Mouse (Mus musculus) midbrain, postnatal 0 days (tissue): ENCODE data around the gene Hes1. TPM values are rescaled to one million over a fixed set of nuclear protein-coding genes. Genes with fewer than 3 reads are reported as not detected.
"Not testable (repeated sequence)": the region's sequence is repeated elsewhere in the genome, so short reads cannot be mapped to it uniquely, and the experiment has no call there.

Experiments used
- ATAC-seq: fragments of 200-750 bp; cut with Nextera tagmentation; 2 replicates; pipeline ENCODE4 v1.8.0; 2017; ENCODE audit warnings: moderate number of reproducible peaks, mild to moderate bottlenecking, moderate TSS enrichment, moderate library complexity; ENCODE audit not compliant: low FRiP score
- DNase-seq: peaks from one replicate; pipeline ENCODE4 v3.0.0-alpha.2; 2015; ENCODE audit warnings: low spot score
- H3K27ac ChIP-seq: fragments of 300-500 bp; sonication (generic); 2 replicates; pipeline ENCODE4 v1.5.1; 2014; ENCODE audit warnings: low read depth, mild to moderate bottlenecking, low read length, mixed read lengths
- H3K27me3 ChIP-seq: fragments of 300-500 bp; sonication (generic); 2 replicates; pipeline ENCODE4 v1.6.1; 2014; ENCODE audit warnings: low read length, control low read depth, mixed read lengths; ENCODE audit not compliant: insufficient read depth
- H3K36me3 ChIP-seq: fragments of 300-500 bp; sonication (generic); 2 replicates; pipeline ENCODE4 v1.6.1; 2014; ENCODE audit warnings: low read length, control low read depth, mixed read lengths; ENCODE audit not compliant: insufficient read depth
- H3K4me1 ChIP-seq: fragments of 300-500 bp; sonication (generic); 2 replicates; pipeline ENCODE4 v1.6.1; 2014; ENCODE audit warnings: mild to moderate bottlenecking, control low read depth, antibody characterized with exemption, low read length, mixed read lengths; ENCODE audit not compliant: insufficient read depth
- H3K4me2 ChIP-seq: fragments of 300-500 bp; sonication (generic); 2 replicates; pipeline ENCODE4 v1.6.1; 2014; ENCODE audit warnings: low read depth, mild to moderate bottlenecking, low read length, mixed read lengths; ENCODE audit not compliant: poor library complexity, severe bottlenecking
- H3K4me3 ChIP-seq: fragments of 300-500 bp; sonication (generic); 2 replicates; pipeline ENCODE4 v1.5.1; 2014; ENCODE audit warnings: low read depth, mild to moderate bottlenecking, low read length, moderate library complexity
- H3K9ac ChIP-seq: fragments of 300-500 bp; sonication (generic); replicated peaks from 2 replicates; pipeline ENCODE4 v1.6.1; 2014; ENCODE audit warnings: mild to moderate bottlenecking, low read length, moderate library complexity, mixed read lengths; ENCODE audit not compliant: poor library complexity, severe bottlenecking
- H3K9me3 ChIP-seq: fragments of 300-500 bp; sonication (generic); 2 replicates; pipeline ENCODE4 v1.6.1; 2016; ENCODE audit warnings: low read length, control low read depth
- CTCF ChIP-seq: IDR thresholded peaks from 2 replicates; pipeline ENCODE4 v1.5.1; 2016; ENCODE audit warnings: antibody characterized with exemption, mild to moderate bottlenecking
- WGBS: fragments of 180-500 bp; shearing (Covaris S2); extraction: QIAGEN DNeasy Blood & Tissue Kit; methylation state at CpG from one replicate; pipeline ENCODE4 v1.1.7; 2014; 5-methylcytosine and 5-hydroxymethylcytosine counted together
- polyA plus RNA-seq: library from polyadenylated mRNA; unstranded; fragments of >200 nt; fragmentation: Nextera tagmentation; extraction: Ambion mirVana; gene quantifications from 2 replicates; pipeline ENCODE4 v1.2.1, GENCODE M21; 2015
- total RNA-seq: library from RNA; depleted of rRNA; stranded (reverse); fragments of >200 nt; gene quantifications from 2 replicates; pipeline ENCODE4 v1.2.3, GENCODE M21; 2014

Gene Hes1
- total and polyA plus RNA-seq, 2 experiments from 2014 or later = 10.2 to 13.0 TPM

GRCm38 (mm10) chr16:30102982-30103381, 38.8 kb downstream of the Hes1 start:
- H3K4me1 ChIP-seq = no peaks in the 10 kb centered on the region
- H3K27me3 ChIP-seq = no peaks in the 10 kb centered on the region
- H3K36me3 ChIP-seq = no peaks in the 10 kb centered on the region
- TF ChIP-seq CTCF = no peak
- no peak for ATAC-seq
- H3K9me3 ChIP-seq = no peaks in the 10 kb centered on the region
- 17% methylated on average over 3 of the region's 3 CpGs for WGBS
- H3K27ac ChIP-seq = no peak overlapping the region
- H3K4me2 ChIP-seq = no peak overlapping the region
- no peak overlapping the region for H3K9ac ChIP-seq
- H3K4me3 ChIP-seq = no peak overlapping the region
- no peak for DNase-seq

GRCm38 (mm10) chr16:30103495-30103894, 39.3 kb downstream of the Hes1 start:
- no peak overlapping the region for H3K9ac ChIP-seq
- no peaks in the 10 kb centered on the region for H3K4me1 ChIP-seq
- no peaks in the 10 kb centered on the region for H3K36me3 ChIP-seq
- no peak for TF ChIP-seq CTCF
- H3K9me3 ChIP-seq = no peaks in the 10 kb centered on the region
- no peaks in the 10 kb centered on the region for H3K27me3 ChIP-seq
- ATAC-seq = no peak
- H3K27ac ChIP-seq = no peak overlapping the region
- no peak overlapping the region for H3K4me3 ChIP-seq
- WGBS = 41% methylated on average over 6 of the region's 6 CpGs
- DNase-seq = no peak
- H3K4me2 ChIP-seq = no peak overlapping the region

GRCm38 (mm10) chr16:30104363-30104762, 40.2 kb downstream of the Hes1 start:
- no peaks in the 10 kb centered on the region for H3K9me3 ChIP-seq
- no peaks in the 10 kb centered on the region for H3K36me3 ChIP-seq
- H3K4me2 ChIP-seq = no peak overlapping the region
- ATAC-seq (no peak), DNase-seq (no peak)
- 90% methylated on average over 3 of the region's 3 CpGs for WGBS
- no peak for TF ChIP-seq CTCF
- H3K27ac ChIP-seq = no peak overlapping the region
- no peak overlapping the region for H3K9ac ChIP-seq
- H3K4me1 ChIP-seq = no peaks in the 10 kb centered on the region
- H3K4me3 ChIP-seq = no peak overlapping the region
- no peaks in the 10 kb centered on the region for H3K27me3 ChIP-seq

GRCm38 (mm10) chr16:30105476-30105875, 41.3 kb downstream of the Hes1 start:
- no peak for TF ChIP-seq CTCF
- 92% methylated on average over 7 of the region's 7 CpGs for WGBS
- ATAC-seq = no peak
- H3K4me1 ChIP-seq = no peaks in the 10 kb centered on the region
- no peak overlapping the region for H3K27ac ChIP-seq
- H3K9me3 ChIP-seq = peaks cover 3% of the 10 kb centered on the region; the same call in 1 of the 2 replicates
- DNase-seq = no peak
- H3K4me2 ChIP-seq = no peak overlapping the region
- H3K36me3 ChIP-seq = no peaks in the 10 kb centered on the region
- no peaks in the 10 kb centered on the region for H3K27me3 ChIP-seq
- no peak overlapping the region for H3K9ac ChIP-seq
- H3K4me3 ChIP-seq = no peak overlapping the region

- not testable (repeated sequence) for DNase-seq, H3K36me3 ChIP-seq, H3K4me3 ChIP-seq, H3K27ac ChIP-seq, ATAC-seq, H3K9ac ChIP-seq, H3K4me1 ChIP-seq, H3K4me2 ChIP-seq, H3K27me3 ChIP-seq, H3K9me3 ChIP-seq
- 80% methylated on average over 11 of the region's 11 CpGs for WGBS
These were observed 44.0 kb downstream of the Hes1 start for GRCm38 (mm10) chr16:30108167-30108566.

- no peak for DNase-seq
- no peak overlapping the region for H3K4me3 ChIP-seq
- H3K36me3 ChIP-seq = no peaks in the 10 kb centered on the region
- H3K9me3 ChIP-seq = peaks cover 3% of the 10 kb centered on the region; the same call in 1 of the 2 replicates
- 95% methylated on average over 3 of the region's 3 CpGs for WGBS
- no peak overlapping the region for H3K27ac ChIP-seq
- no peaks in the 10 kb centered on the region for H3K27me3 ChIP-seq
- H3K4me1 ChIP-seq = no peaks in the 10 kb centered on the region
- no peak for TF ChIP-seq CTCF
- ATAC-seq = no peak
- no peak overlapping the region for H3K4me2 ChIP-seq
- no peak overlapping the region for H3K9ac ChIP-seq
These were observed 46.3 kb downstream of the Hes1 start for GRCm38 (mm10) chr16:30110466-30110865.

- no peaks in the 10 kb centered on the region for H3K27me3 ChIP-seq
- no peaks in the 10 kb centered on the region for H3K4me1 ChIP-seq
- H3K9ac ChIP-seq = no peak overlapping the region
- H3K9me3 ChIP-seq = peaks cover 3% of the 10 kb centered on the region; the same call in 1 of the 2 replicates
- H3K4me3 ChIP-seq = no peak overlapping the region
- H3K4me2 ChIP-seq = no peak overlapping the region
- H3K36me3 ChIP-seq = no peaks in the 10 kb centered on the region
- ATAC-seq (no peak), DNase-seq (no peak)
- no peak for TF ChIP-seq CTCF
- no peak overlapping the region for H3K27ac ChIP-seq
These were observed 46.9 kb downstream of the Hes1 start for GRCm38 (mm10) chr16:30111069-30111468.
